Mouse (Mus musculus): ENCODE results near the gene Rack1.

GRCm38 (mm10) chr11:48826752-48827096 lies 26.6 kb downstream of the Rack1 start:
- TF ChIP-seq POLR2A (IDR thresholded peaks at IDR 0.05; ENCODE audit: low read depth, low read length) (no peak), CTCF (IDR thresholded peaks at IDR 0.05; ENCODE audit: extremely low read depth, insufficient read depth, insufficient read length, insufficient replicate concordance) (no peak)
